Mouse (Mus musculus) CD8-positive naive resting alpha-beta T cell, adult 2 months (primary cell): Measurements from ENCODE around the gene Slc24a4.
A peak's percentile ranks its signal among the peaks of the same experiment; 100 is the strongest.

ENCODE experiments used
- DNase-seq, 2 experiments: peaks; one replicate each; pipeline ENCODE4 v3.0.0; 2022; ENCODE audit warnings: low read depth in 2 of 2, low spot score in 2 of 2

The Slc24a4 gene

GRCm38 (mm10) chr12:102283483-102284266 lies 155.1 kb downstream of the Slc24a4 start:
- DNase-seq = no peak

GRCm38 (mm10) chr12:102284267-102284610 lies 155.7 kb downstream of the Slc24a4 start:
- no peak for DNase-seq

- DNase-seq = no peak
Observed at GRCm38 (mm10) chr12:102284618-102285159, 156.2 kb downstream of the Slc24a4 start.

- DNase-seq = no peak
Observed at GRCm38 (mm10) chr12:102285318-102285717, 156.8 kb downstream of the Slc24a4 start.

GRCm38 (mm10) chr12:102285779-102286178 lies 157.2 kb downstream of the Slc24a4 start:
- DNase-seq = no peak

GRCm38 (mm10) chr12:102286681-102287414 lies 158.3 kb downstream of the Slc24a4 start:
- no peak for DNase-seq

- DNase-seq = no peak
Observed at GRCm38 (mm10) chr12:102287904-102288602, 159.5 kb downstream of the Slc24a4 start.

GRCm38 (mm10) chr12:102288846-102289245 lies 160.3 kb downstream of the Slc24a4 start:
- no peak for DNase-seq

GRCm38 (mm10) chr12:102289568-102289967 lies 161.0 kb downstream of the Slc24a4 start:
- DNase-seq = no peak

GRCm38 (mm10) chr12:102290662-102291061 lies 162.1 kb downstream of the Slc24a4 start:
- no peak for DNase-seq

- no peak for DNase-seq
Observed at GRCm38 (mm10) chr12:102291686-102292085, 163.2 kb downstream of the Slc24a4 start.

GRCm38 (mm10) chr12:102292501-102293215 lies 164.1 kb downstream of the Slc24a4 start:
- DNase-seq = no peak

GRCm38 (mm10) chr12:102294634-102295033 lies 166.1 kb downstream of the Slc24a4 start:
- no peak for DNase-seq

GRCm38 (mm10) chr12:102295230-102295629 lies 166.7 kb downstream of the Slc24a4 start:
- peak; percentile 36 to 46 for DNase-seq

GRCm38 (mm10) chr12:102295662-102296061 lies 167.1 kb downstream of the Slc24a4 start:
- no peak for DNase-seq

GRCm38 (mm10) chr12:102296361-102296760 lies 167.8 kb downstream of the Slc24a4 start:
- DNase-seq = no peak

- DNase-seq = no peak
Observed at GRCm38 (mm10) chr12:102296967-102297366, 168.4 kb downstream of the Slc24a4 start.

- no peak for DNase-seq
Observed at GRCm38 (mm10) chr12:102299209-102299608, 170.7 kb downstream of the Slc24a4 start.

- no peak for DNase-seq
Observed at GRCm38 (mm10) chr12:102301585-102301984, 173.1 kb downstream of the Slc24a4 start.

- DNase-seq = no peak
Observed at GRCm38 (mm10) chr12:102302322-102302721, 173.8 kb downstream of the Slc24a4 start.

- DNase-seq = no peak
Observed at GRCm38 (mm10) chr12:102302831-102303351, 174.4 kb downstream of the Slc24a4 start.
